Mouse (Mus musculus) heart, embryonic 11.5 days (tissue): ENCODE data around the gene Dnajc22. TPM values are rescaled to one million over a fixed set of nuclear protein-coding genes. Genes with fewer than 3 reads are reported as not detected.
"Not testable (repeated sequence)": the region's sequence is repeated elsewhere in the genome, so short reads cannot be mapped to it uniquely, and the experiment has no call there.

Experiments
- ATAC-seq: fragments of 200-750 bp; cut with Nextera tagmentation; replicated peaks from 2 replicates; pipeline ENCODE4 v1.8.0; 2017; ENCODE audit warnings: moderate library complexity; ENCODE audit not compliant: insufficient number of reproducible peaks, low FRiP score, low TSS enrichment
- H3K27ac ChIP-seq: fragments of 300-500 bp; sonication (generic); 2 replicates; pipeline ENCODE4 v1.5.1; 2014; ENCODE audit warnings: mild to moderate bottlenecking, low read depth, low read length
- H3K27me3 ChIP-seq: fragments of 300-500 bp; sonication (generic); 2 replicates; pipeline ENCODE4 v1.6.1; 2014; ENCODE audit warnings: mild to moderate bottlenecking, low read length, mixed read lengths; ENCODE audit not compliant: control insufficient read depth, insufficient read depth
- H3K36me3 ChIP-seq: fragments of 300-500 bp; sonication (generic); 2 replicates; pipeline ENCODE4 v1.6.1; 2014; ENCODE audit warnings: mild to moderate bottlenecking, low read length, moderate library complexity, mixed read lengths; ENCODE audit not compliant: control insufficient read depth, insufficient read depth
- H3K4me1 ChIP-seq: fragments of 300-500 bp; sonication (generic); 2 replicates; pipeline ENCODE4 v1.6.1; 2014; ENCODE audit warnings: low read length; ENCODE audit not compliant: control insufficient read depth, insufficient read depth
- H3K4me2 ChIP-seq: fragments of 300-500 bp; sonication (generic); 2 replicates; pipeline ENCODE4 v1.6.1; 2014; ENCODE audit warnings: mild to moderate bottlenecking, moderate library complexity
- H3K4me3 ChIP-seq: fragments of 300-500 bp; sonication (generic); 2 replicates; pipeline ENCODE4 v1.5.1; 2014; ENCODE audit warnings: low read depth, low read length
- H3K9ac ChIP-seq: fragments of 300-500 bp; sonication (generic); 2 replicates; pipeline ENCODE4 v1.6.1; 2014; ENCODE audit warnings: mild to moderate bottlenecking, low read depth, low read length, moderate library complexity
- H3K9me3 ChIP-seq: fragments of 300-500 bp; sonication (generic); replicated peaks from 2 replicates; pipeline ENCODE4 v1.6.1; 2016; ENCODE audit warnings: low read length; ENCODE audit not compliant: control insufficient read depth
- WGBS: fragments of 180-500 bp; shearing (Covaris S2); extraction: QIAGEN DNeasy Blood & Tissue Kit; methylation state at CpG from one replicate; pipeline ENCODE4 v1.1.7; 2014; ENCODE audit not compliant: insufficient replicate concordance; 5-methylcytosine and 5-hydroxymethylcytosine counted together
- polyA plus RNA-seq: library from polyadenylated mRNA; unstranded; fragments of >200 nt; fragmentation: Nextera tagmentation; extraction: Ambion mirVana; gene quantifications from 2 replicates; pipeline ENCODE4 v1.2.1, GENCODE M21; 2014

Dnajc22 gene
- polyA plus RNA-seq, 1 experiment from 2014 or later: 1.7 TPM

DNA sequence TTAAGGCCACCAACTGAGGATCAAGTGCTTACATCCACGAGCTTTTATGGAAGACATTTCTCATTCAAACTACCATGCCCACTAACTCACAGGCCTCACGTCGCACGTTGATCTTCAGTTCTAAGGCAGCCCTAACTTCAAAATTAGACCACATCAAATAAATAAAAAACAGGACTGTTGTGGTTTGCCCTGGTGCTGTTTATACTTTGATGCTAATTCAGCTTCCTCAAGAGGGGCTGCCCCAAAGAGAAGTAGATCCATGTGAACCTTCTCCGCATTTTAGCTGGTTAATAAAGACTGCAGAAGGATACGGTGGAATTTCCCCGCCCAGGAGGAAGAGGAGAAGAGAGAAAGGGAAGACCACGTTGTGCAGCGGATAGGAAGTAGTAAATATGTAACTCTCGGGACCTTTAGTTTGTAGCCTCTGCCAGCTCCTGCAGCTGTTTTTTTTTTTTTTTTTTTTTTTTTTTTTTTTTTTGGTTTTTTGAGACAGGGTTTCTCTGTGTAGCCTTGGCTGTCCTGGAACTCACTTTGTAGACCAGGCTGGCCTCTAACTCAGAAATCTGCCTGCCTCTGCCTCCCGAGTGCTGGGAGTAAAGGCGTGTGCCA lies 27.3 kb upstream of the Dnajc22 start:
- 70% methylated on average over 12 of the region's 12 CpGs for WGBS
- ATAC-seq: no peak
- H3K4me2 ChIP-seq: no peak overlapping the region
- H3K9me3 ChIP-seq: no peaks in the 10 kb centered on the region
- no peaks in the 10 kb centered on the region for H3K4me1 ChIP-seq
- H3K4me3 ChIP-seq: no peak overlapping the region
- peaks cover 12% of the 10 kb centered on the region for H3K27me3 ChIP-seq
- no peak overlapping the region for H3K9ac ChIP-seq
- no peaks in the 10 kb centered on the region for H3K36me3 ChIP-seq
- no peak overlapping the region for H3K27ac ChIP-seq

DNA sequence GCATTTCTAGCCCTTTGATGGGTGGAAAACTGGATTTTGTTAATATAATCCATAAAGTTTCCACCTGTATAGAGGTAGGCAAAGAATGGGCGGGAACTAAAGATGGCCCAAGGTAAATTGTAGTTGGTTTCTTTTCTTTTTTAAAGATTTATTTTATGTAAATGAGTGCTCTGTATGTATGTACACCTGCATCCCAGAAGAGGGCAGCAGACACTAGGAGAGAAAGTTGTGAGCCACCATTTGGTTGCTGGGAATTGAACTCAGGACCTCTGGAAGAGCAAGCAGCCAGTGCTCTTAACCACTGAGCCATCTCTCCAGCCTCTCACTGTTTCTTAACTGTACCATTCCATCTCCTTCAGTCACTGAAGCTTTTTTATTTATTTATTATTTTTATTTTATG lies 21.0 kb upstream of the Dnajc22 start:
- peaks cover 14% of the 10 kb centered on the region for H3K4me1 ChIP-seq
- 81% methylated on average over 1 of the region's 1 CpGs for WGBS
- no peak overlapping the region for H3K4me2 ChIP-seq
- no peaks in the 10 kb centered on the region for H3K9me3 ChIP-seq
- no peak for ATAC-seq
- no peaks in the 10 kb centered on the region for H3K36me3 ChIP-seq
- no peaks in the 10 kb centered on the region for H3K27me3 ChIP-seq
- H3K9ac ChIP-seq: no peak overlapping the region
- no peak overlapping the region for H3K4me3 ChIP-seq
- no peak overlapping the region for H3K27ac ChIP-seq

DNA sequence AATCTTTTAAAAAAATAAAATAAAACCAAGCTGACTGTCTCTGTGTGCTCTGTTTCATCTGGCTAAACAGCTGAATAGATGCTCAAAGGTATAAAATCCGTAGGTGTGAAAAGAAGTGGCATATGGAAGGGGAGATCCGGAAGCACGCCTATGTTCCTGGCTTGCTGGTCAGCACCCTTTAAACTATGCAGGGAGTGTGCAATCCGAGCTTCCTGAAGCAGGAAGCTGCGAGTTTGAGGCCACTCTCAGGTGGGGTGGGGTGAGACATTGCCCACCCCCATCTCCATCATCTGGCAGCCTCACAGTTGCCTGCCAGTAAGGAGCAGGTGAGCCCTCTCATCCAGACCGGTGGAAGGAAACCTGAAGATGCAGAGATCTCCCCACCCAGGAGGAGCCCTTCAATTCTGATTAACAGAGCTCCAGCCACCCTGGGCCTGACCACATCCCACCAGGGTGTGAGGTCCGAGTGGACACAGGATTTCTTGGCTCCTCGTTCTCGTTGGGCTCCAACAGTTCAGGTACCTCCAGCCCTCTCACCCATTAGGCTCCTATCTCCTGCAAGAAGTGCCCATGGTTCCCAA lies 18.9 kb upstream of the Dnajc22 start, which contains the start of gene Troap:
Gene Troap, plus strand, starts transcription at position 557 of the 581 bp plus-strand sequence.
- 21% methylated on average over 9 of the region's 9 CpGs for WGBS
- Histone ChIP-seq H3K4me1 (peaks cover 19% of the 10 kb centered on the region), H3K36me3 (0 out of 2 replicates have a peak, but pooled peaks cover 5% of the 10 kb centered on the region), H3K27me3 (no peaks in the 10 kb centered on the region), H3K4me3 (peak within 1 kb of the TSS; percentile 74), H3K9ac (peak within 1 kb of the TSS; percentile 88), H3K27ac (peak within 1 kb of the TSS; percentile 96), H3K4me2 (peak within 1 kb of the TSS; percentile 94), H3K9me3 (no peaks in the 10 kb centered on the region)
- ATAC-seq: no peak; the same call in 1 of the 2 replicates

DNA sequence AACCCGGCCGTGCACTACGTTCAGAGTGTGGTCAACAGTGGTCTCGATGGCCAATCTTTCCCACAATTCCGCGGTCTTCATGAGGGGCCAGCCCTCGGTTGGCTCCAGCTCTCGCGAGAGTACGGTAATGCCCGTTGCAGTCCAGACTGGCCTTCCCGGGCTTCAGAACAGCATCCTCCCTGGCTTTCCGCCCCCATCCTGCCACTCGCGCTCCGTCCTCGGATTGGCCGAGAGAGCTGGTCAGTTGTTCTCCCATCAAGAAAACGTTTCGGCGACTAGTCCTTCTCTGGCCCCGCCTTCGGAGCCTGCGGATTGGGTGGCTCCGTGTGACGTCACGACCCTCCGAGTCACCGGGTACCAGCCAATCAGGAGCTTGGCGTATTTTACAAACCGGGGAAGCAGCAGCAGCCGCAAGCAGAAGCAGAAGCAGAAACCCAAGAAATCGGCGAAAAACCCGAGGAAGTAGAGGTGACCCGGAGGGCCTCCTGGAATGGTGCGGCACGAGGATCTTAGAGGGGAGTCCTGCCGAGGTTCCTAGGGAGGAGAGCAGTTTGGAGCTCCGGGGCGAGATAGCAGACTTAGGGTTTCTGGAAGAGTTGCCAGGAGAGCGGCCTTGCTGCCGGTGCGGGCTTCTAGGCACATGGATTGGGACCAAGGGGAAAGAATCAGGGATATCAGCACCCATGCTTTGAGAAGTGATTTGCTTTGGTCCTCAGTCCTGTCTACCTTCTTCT lies 18.2 kb upstream of the Dnajc22 start:
- peak overlapping the region; percentile 88 for H3K9ac ChIP-seq
- peak; percentile 95 for ATAC-seq
- peaks cover 19% of the 10 kb centered on the region for H3K4me1 ChIP-seq

DNA sequence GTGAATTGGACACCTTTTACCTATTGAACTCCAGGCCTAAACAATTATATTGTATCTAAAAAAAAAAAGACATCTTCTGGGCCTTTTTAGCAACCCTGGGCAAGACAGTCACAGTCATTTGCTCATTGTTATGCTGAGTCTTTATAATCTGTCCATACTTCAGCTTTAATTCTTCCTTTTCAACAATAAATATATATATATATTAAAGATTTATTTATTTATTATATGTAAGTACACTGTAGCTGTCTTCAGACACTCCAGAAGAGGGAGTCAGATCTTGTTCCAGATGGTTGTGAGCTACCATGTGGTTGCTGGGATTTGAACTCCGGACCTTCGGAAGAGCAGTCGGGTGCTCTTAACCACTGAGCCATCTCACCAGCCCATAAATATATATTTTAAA lies 17.0 kb upstream of the Dnajc22 start:
- not testable (repeated sequence) for H3K36me3 ChIP-seq, H3K27me3 ChIP-seq, H3K4me3 ChIP-seq, H3K9me3 ChIP-seq, ATAC-seq, H3K9ac ChIP-seq, H3K27ac ChIP-seq
- Histone ChIP-seq H3K4me1 (peaks cover 19% of the 10 kb centered on the region), H3K4me2 (peak overlapping the region; percentile 94; the same call in 1 of the 2 replicates)
- WGBS: 96% methylated on average over 3 of the region's 3 CpGs

More for the DNA sequence above, 18.2 kb upstream of the Dnajc22 start:
- under 1% methylated on average over 44 of the region's 44 CpGs for WGBS
- H3K36me3 ChIP-seq: 0 out of 2 replicates have a peak, but pooled peaks cover 5% of the 10 kb centered on the region
- peak overlapping the region; percentile 94 for H3K4me2 ChIP-seq
- H3K9me3 ChIP-seq: no peaks in the 10 kb centered on the region
- peak overlapping the region; percentile 74 for H3K4me3 ChIP-seq
- H3K27me3 ChIP-seq: no peaks in the 10 kb centered on the region
- peak overlapping the region; percentile 96 for H3K27ac ChIP-seq

DNA sequence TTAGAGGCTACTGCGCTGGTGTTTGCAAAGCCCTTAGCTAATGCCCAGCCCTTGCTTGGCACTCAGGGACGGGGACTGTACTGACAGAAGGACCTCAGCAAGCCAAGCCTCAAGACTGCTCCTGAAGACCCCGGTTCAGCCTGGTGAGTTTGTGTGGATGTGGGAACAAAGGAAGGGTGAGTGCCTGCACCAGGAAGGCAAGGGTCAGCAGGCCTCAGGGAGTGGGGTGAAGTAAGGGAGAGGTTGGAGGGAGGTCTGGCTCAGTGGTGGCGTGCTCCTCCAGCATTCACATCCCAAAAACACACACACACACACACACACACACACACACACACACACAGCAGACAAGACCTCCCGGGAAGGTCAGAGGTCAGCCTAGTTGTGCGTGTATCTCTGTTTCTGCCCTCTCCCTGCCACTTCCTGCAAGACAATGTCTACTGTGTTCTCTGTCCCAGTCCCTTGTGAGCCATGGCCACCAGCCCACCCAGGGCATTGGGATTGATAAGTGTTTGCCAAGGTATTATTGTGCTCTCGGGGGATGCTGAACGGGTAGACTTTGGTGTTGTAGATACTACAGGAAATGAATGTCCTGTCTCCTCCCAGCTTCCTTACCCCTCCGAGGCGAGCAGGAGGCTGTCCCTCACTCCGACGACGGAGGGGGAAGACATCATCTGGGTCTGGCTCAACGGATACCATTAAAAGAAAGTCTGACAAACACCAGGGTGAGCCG lies 14.6 kb upstream of the Dnajc22 start:
- Histone ChIP-seq H3K27ac (no peak overlapping the region), H3K4me1 (peaks cover 19% of the 10 kb centered on the region), H3K4me2 (no peak overlapping the region), H3K27me3 (peaks cover 4% of the 10 kb centered on the region; the same call in 1 of the 2 replicates), H3K36me3 (peaks cover 10% of the 10 kb centered on the region), H3K9me3 (no peaks in the 10 kb centered on the region), H3K4me3 (no peak overlapping the region), H3K9ac (peak overlapping the region; percentile 46; the same call in 1 of the 2 replicates)
- ATAC-seq: no peak
- WGBS: 69% methylated on average over 15 of the region's 15 CpGs

DNA sequence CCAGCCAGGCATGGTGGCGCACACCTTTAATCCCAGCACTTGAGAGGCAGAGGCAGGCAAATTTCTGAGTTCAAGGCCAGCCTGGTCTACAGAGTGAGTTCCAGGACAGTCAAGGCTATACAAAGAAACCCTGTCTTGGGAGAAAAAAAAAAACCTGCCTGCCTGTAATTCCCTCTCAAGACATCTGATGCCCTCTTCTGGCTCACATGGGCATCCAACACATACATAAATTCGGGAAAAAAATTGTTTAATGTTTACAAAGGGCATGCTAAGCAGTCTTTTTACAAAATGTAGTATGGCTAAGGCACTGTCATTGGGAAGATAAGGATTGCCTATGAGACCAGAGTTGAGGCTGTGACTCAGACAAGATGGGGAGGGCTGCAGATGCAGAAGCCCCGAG lies 13.2 kb upstream of the Dnajc22 start:
- 77% methylated on average over 3 of the region's 3 CpGs for WGBS
- no peaks in the 10 kb centered on the region for H3K9me3 ChIP-seq
- no peak overlapping the region for H3K27ac ChIP-seq
- ATAC-seq: no peak
- H3K4me2 ChIP-seq: no peak overlapping the region
- peaks cover 26% of the 10 kb centered on the region for H3K4me1 ChIP-seq
- peaks cover 10% of the 10 kb centered on the region for H3K36me3 ChIP-seq
- no peak overlapping the region for H3K4me3 ChIP-seq
- peaks cover 17% of the 10 kb centered on the region; the same call in 1 of the 2 replicates for H3K27me3 ChIP-seq
- H3K9ac ChIP-seq: no peak overlapping the region

DNA sequence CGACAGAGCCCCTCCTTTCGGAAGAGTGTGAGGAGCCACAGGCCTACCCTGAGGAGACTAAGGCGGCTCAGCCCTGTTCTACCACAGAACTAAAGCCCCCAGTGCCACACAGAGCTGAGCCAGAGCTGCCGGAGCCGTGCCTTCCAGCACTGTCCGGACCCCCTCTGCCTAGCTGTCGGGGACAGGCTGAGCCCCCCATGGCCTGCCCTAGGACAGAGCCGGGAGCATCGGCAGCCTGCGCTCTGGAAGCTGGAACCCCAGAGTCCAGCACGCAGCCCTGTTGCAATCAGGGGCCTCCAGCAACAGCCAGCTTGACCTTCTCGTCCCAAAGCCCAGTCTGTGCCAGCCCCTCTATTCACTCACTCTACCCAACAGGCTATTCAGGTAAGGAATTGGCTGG lies 10.6 kb upstream of the Dnajc22 start:
- Histone ChIP-seq H3K4me2 (no peak overlapping the region), H3K27ac (no peak overlapping the region), H3K4me1 (peaks cover 15% of the 10 kb centered on the region; the same call in 1 of the 2 replicates), H3K27me3 (peaks cover 42% of the 10 kb centered on the region), H3K9me3 (no peaks in the 10 kb centered on the region), H3K4me3 (no peak overlapping the region), H3K36me3 (peaks cover 10% of the 10 kb centered on the region), H3K9ac (no peak overlapping the region)
- 0 out of 2 replicates have a peak, but pooled peaks have one; percentile 18 for ATAC-seq
- 95% methylated on average over 12 of the region's 12 CpGs for WGBS
